Mouse (Mus musculus) hindbrain, embryonic 10.5 days (tissue): ENCODE measurements around the gene Pold2. TPM values are rescaled to one million over a fixed set of nuclear protein-coding genes. Genes with fewer than 3 reads are reported as not detected.
"Not testable (repeated sequence)": the region's sequence is repeated elsewhere in the genome, so short reads cannot be mapped to it uniquely, and the experiment has no call there.

Source experiments
- DNase-seq: peaks from one replicate; pipeline ENCODE4 v3.0.0-alpha.2; 2017; ENCODE audit warnings: low spot score
- H3K27ac ChIP-seq: fragments of 300-500 bp; sonication (generic); 2 replicates; pipeline ENCODE4 v1.5.1; 2016; ENCODE audit warnings: mild to moderate bottlenecking, moderate library complexity
- H3K27me3 ChIP-seq: fragments of 300-500 bp; sonication (generic); 2 replicates; pipeline ENCODE4 v1.6.1; 2016; ENCODE audit warnings: mild to moderate bottlenecking; ENCODE audit not compliant: poor library complexity, insufficient read depth, severe bottlenecking
- H3K36me3 ChIP-seq: fragments of 300-500 bp; sonication (generic); 2 replicates; pipeline ENCODE4 v1.6.1; 2016; ENCODE audit warnings: mild to moderate bottlenecking, moderate library complexity
- H3K4me1 ChIP-seq: fragments of 300-500 bp; sonication (generic); replicated peaks from 2 replicates; pipeline ENCODE4 v1.6.1; 2016; ENCODE audit warnings: mild to moderate bottlenecking
- H3K4me3 ChIP-seq: fragments of 300-500 bp; sonication (generic); 2 replicates; pipeline ENCODE4 v1.5.1; 2016; ENCODE audit warnings: mild to moderate bottlenecking, moderate library complexity
- H3K9me3 ChIP-seq: fragments of 300-500 bp; sonication (generic); 2 replicates; pipeline ENCODE4 v1.6.1; 2016; ENCODE audit warnings: mild to moderate bottlenecking, moderate library complexity
- WGBS: fragments of 180-500 bp; shearing (Covaris S2); methylation state at CpG from one replicate; pipeline ENCODE4 v1.1.7; 2016; 5-methylcytosine and 5-hydroxymethylcytosine counted together
- polyA plus RNA-seq: library from polyadenylated mRNA; unstranded; fragments of >200 nt; fragmentation: Nextera tagmentation; extraction: Ambion mirVana; gene quantifications from 2 replicates; pipeline ENCODE4 v1.2.1, GENCODE M21; 2016

The Pold2 gene
- polyA plus RNA-seq, 1 experiment from 2014 or later: 137 TPM

DNA sequence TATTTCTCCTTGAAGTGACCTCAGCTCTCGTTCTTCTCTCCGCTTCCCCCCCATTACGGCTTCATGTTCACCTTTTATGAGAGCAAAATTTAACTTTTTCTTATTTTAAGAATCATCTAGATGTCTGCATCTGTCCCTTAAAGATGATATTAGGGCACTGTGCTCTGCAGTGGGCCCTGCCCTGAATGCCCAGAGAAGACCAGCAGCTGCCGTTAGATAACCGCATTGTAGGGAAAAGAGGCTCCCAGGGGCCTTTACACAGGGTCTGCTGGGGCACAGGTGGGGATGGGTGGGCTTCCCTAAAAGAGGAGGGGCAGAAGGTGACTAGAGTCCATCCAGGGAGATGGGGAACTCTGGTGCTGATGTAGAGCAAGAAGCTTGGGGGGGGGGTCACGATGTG lies 15.7 kb upstream of the Pold2 start:
- Histone ChIP-seq H3K9me3 (no peaks in the 10 kb centered on the region), H3K36me3 (no peaks in the 10 kb centered on the region), H3K27ac (peak overlapping the region; percentile 64), H3K4me3 (no peak overlapping the region), H3K27me3 (peaks cover 32% of the 10 kb centered on the region), H3K4me1 (peaks cover 72% of the 10 kb centered on the region)
- no peak for DNase-seq
- WGBS: 71% methylated on average over 6 of the region's 6 CpGs

DNA sequence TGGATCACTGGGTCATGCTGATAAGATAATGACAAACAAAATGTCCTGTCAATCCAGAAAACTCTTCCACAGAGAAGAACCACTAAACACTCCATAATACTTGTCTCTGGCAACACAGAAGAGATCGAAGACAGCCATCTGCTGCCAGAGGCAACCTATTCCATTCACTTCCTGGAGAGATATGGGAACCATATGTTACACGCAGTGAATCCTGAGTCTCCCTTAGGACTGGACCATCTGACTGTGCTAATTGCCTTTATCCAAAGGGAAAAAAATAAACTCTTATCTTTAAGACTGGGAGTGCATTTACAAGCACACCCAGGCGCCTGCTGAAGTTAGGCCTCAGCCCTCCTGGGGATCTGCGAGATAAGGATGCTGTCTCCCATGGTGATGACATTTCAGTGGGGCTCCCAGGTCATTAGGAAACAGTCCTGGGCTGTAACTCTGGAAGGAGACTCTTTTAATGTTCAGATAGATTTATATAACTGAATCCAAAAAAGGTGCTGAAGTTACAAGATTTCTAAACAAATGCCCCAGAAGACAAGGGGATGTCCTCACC lies 14.8 kb upstream of the Pold2 start:
- Histone ChIP-seq H3K4me1 (peaks cover 72% of the 10 kb centered on the region), H3K27me3 (peaks cover 23% of the 10 kb centered on the region), H3K9me3 (no peaks in the 10 kb centered on the region), H3K36me3 (no peaks in the 10 kb centered on the region), H3K27ac (peak overlapping the region; percentile 79; the same call in 1 of the 2 replicates), H3K4me3 (no peak overlapping the region)
- WGBS: 41% methylated on average over 4 of the region's 4 CpGs
- no peak for DNase-seq

DNA sequence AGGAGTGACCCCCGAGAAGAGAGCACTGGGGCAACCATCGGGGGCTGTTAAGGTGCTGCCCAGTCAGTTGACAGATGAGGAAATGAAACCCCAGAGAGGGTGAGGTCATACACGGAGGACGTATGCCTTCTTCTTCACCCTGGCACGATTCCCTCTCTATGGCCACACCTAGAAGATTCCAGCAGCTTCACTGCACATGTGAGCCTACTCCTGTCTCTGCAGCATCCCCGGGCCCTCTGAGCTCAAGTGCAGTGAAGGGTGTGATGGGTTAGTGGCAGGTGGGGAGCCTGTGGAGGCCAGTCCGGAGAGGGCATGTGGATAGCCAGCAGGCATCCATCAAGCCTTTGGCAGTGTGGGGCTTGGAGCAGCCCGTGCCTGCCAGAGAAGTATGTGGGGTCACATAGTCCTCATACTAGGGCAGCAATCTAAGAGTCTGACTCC lies 14.1 kb upstream of the Pold2 start:
- WGBS: 52% methylated on average over 8 of the region's 8 CpGs
- Histone ChIP-seq H3K27ac (peak overlapping the region; percentile 79), H3K4me1 (peaks cover 71% of the 10 kb centered on the region), H3K36me3 (no peaks in the 10 kb centered on the region), H3K9me3 (no peaks in the 10 kb centered on the region), H3K27me3 (peaks cover 16% of the 10 kb centered on the region), H3K4me3 (no peak overlapping the region)
- DNase-seq: peak; percentile 43

DNA sequence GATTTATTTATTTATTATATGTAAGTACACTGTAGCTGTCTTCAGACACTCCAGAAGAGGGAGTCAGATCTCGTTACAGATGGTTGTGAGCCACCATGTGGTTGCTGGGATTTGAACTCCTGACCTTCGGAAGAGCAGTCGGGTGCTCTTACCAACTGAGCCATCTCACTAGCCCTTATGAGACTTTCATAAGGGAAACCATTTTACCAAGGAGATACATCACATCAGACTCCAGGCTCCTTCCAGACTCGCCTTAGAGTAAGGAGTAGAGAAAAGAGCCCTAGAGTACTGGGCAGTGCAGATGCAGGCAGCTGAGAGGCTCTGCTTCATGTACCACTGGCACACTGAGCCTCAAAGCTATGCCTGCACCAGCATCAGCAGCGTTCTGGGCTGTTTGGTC lies 10.5 kb upstream of the Pold2 start:
- not testable (repeated sequence) for H3K9me3 ChIP-seq, H3K27me3 ChIP-seq, DNase-seq, H3K36me3 ChIP-seq, H3K4me3 ChIP-seq
- 69% methylated on average over 5 of the region's 5 CpGs for WGBS
- 0 out of 2 replicates have a peak overlapping the region, but pooled peaks have one; percentile 56 for H3K27ac ChIP-seq
- peaks cover 60% of the 10 kb centered on the region for H3K4me1 ChIP-seq

DNA sequence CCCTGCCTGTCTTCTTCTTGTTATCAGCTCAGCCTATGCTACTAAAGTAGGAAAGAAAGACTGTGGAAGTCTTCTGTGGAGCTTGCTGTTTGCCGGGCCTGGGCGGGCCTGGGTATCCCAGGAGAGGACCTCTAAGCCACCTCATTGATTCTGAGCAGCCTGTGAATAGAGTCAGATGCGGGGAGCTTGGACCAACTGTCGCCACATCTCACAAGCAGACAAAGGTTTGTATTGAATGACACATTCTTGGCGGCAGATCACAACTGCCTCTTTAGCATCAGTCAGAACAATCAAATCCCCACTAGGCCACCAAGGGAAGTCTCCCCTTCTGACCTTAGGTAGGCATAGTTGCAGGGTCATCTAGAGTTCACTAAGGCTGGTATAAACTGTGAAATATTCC lies 9.2 kb upstream of the Pold2 start:
- H3K27me3 ChIP-seq: no peaks in the 10 kb centered on the region; the same call in 1 of the 2 replicates
- H3K9me3 ChIP-seq: no peaks in the 10 kb centered on the region
- no peaks in the 10 kb centered on the region for H3K36me3 ChIP-seq
- H3K4me3 ChIP-seq: peak overlapping the region; percentile 0; the same call in 1 of the 2 replicates
- 17% methylated on average over 5 of the region's 5 CpGs for WGBS
- DNase-seq: peak; percentile 48
- H3K4me1 ChIP-seq: peaks cover 47% of the 10 kb centered on the region
- peak overlapping the region; percentile 85 for H3K27ac ChIP-seq

DNA sequence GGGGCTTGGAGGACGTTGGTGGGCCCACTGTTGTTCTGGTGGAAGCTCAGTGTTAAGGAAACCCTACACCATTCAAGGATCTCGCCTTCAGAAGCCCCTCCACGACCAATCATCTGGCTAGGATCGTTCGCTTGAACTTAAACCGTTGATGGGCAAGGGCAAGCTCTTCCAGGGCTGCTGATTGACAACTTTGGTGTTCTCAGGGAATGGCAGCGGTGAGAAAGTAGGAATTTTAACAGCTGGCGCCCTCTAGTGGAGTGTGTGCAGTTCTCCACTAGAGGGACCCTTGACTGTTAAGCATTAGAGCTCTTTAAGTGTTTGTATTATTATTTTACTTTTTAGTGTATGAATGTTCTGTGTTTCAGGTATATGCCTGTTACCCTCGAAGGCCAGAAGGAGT lies 8.1 kb upstream of the Pold2 start:
- no peaks in the 10 kb centered on the region for H3K9me3 ChIP-seq
- peak overlapping the region; percentile 85 for H3K27ac ChIP-seq
- H3K4me3 ChIP-seq: no peak overlapping the region
- H3K27me3 ChIP-seq: no peaks in the 10 kb centered on the region; the same call in 1 of the 2 replicates
- H3K4me1 ChIP-seq: peaks cover 38% of the 10 kb centered on the region
- 22% methylated on average over 9 of the region's 9 CpGs for WGBS
- DNase-seq: peak; percentile 65
- no peaks in the 10 kb centered on the region for H3K36me3 ChIP-seq

DNA sequence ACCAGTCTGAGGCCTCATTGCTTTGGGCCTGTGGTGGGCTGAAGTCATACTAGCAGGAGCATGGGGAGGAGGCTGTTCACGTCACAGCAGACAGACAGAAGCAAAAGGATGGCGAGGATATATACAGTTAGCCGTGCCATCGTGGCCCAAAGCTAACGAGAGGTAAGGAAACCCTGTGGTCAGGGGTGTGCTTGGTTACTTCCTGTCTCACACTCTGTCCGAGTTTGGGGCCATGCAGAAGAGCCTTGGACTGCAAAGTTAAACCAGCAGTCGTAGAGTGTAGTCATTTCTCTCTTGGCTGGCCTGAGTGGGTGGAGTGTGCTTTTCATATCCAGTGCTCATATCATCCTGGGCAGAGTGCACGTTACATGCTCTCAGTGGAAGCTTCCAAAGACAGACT lies 4.4 kb upstream of the Pold2 start:
- Histone ChIP-seq H3K27me3 (no peaks in the 10 kb centered on the region), H3K36me3 (no peaks in the 10 kb centered on the region), H3K9me3 (no peaks in the 10 kb centered on the region), H3K27ac (no peak overlapping the region), H3K4me1 (peaks cover 31% of the 10 kb centered on the region), H3K4me3 (no peak overlapping the region)
- DNase-seq: no peak
- WGBS: 77% methylated on average over 8 of the region's 8 CpGs

DNA sequence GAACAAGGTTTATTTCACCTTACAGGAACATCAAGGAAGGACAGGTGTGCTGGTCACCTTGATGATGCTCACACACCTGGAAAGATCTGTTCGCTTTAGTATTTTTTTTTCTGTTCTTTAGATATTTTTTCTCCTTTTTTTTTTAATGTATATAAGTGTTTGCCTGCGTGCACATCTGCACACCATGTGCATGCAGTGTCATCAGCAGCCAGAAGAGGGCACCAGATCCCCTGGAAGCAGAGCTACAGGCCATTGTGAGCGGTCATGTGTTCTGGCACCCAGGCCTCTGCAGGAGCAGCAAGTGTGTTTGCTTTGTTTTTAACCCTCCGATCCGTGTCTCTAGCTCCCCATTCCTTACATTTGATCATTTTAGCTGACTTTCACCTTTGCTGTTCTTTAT lies 1.8 kb upstream of the Pold2 start:
- Histone ChIP-seq H3K27me3 (no peaks in the 10 kb centered on the region), H3K36me3 (peaks cover 18% of the 10 kb centered on the region), H3K27ac (no peak overlapping the region), H3K4me1 (peaks cover 32% of the 10 kb centered on the region), H3K4me3 (no peak overlapping the region), H3K9me3 (no peaks in the 10 kb centered on the region)
- WGBS: 47% methylated on average over 5 of the region's 5 CpGs
- peak; percentile 76 for DNase-seq

DNA sequence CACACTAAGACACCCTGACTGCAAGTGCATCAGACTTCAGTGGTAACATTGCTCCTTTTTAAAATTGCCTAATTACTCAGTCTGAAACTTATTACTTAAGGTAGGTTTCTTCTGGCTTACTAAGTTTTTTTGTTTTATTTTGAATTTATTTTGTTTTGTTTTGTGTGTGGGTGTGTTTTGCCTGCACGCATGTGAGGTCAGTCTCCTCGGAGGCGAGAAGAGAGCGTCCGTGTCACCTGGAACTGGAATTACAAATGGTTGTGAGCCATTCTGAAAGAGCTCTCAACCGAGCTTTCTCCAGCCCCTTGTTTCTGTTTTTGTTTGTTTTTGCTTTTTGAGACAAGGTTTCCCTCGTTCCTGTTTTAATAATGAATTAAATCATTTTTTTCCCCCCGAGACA lies 569 bp upstream of the Pold2 start:
- peaks cover 30% of the 10 kb centered on the region for H3K36me3 ChIP-seq
- DNase-seq: no peak
- H3K4me3 ChIP-seq: peak overlapping the region; percentile 69
- 58% methylated on average over 8 of the region's 8 CpGs for WGBS
- H3K27me3 ChIP-seq: no peaks in the 10 kb centered on the region
- H3K27ac ChIP-seq: peak overlapping the region; percentile 89
- no peaks in the 10 kb centered on the region for H3K9me3 ChIP-seq
- peaks cover 32% of the 10 kb centered on the region for H3K4me1 ChIP-seq

DNA sequence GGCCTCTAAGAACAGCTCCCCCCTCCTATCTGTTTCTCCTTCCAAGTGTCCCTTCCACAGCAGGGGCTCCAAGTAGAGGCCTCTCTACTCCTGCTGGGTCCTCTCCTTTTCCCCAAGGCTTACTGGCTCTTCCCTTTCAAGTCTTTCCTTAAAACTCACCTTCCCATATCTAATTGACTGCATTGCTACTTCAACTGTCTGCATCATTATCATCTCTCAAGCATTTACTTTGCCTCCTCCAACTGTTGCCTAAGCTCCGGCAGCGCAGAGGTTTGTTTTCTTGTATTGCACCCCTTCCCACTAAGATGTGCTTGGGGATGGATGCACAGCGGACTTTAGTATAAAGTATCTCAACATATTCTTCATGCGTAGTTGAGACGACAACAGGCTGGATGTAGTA lies 671 bp downstream of the Pold2 start:
- H3K27me3 ChIP-seq: no peaks in the 10 kb centered on the region
- peak overlapping the region; percentile 69 for H3K4me3 ChIP-seq
- no peaks in the 10 kb centered on the region for H3K9me3 ChIP-seq
- WGBS: 8% methylated on average over 5 of the region's 5 CpGs
- H3K4me1 ChIP-seq: peaks cover 32% of the 10 kb centered on the region
- H3K27ac ChIP-seq: peak overlapping the region; percentile 89
- no peak for DNase-seq
- peaks cover 43% of the 10 kb centered on the region for H3K36me3 ChIP-seq

DNA sequence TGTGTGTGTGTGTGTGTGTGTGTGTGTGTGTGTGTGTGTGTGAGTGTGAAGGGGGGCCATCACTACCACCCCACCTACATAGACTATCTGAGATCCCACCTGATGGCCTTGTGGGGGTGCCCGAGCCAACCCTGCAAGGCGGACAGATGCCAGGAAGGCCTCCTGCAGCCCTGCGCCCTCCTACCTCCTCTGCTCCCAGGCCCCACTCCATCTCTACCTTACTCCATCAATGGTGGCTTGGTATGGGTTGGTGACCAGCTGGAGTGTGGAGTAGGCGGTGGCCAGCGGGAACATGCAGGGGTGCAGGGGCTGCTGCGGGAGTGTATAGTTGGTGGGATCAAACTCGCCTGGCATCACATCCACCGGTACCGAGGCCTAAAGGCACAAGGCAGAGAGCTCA lies 4.9 kb downstream of the Pold2 start:
- Histone ChIP-seq H3K4me1 (peaks cover 21% of the 10 kb centered on the region), H3K27ac (no peak overlapping the region), H3K9me3 (no peaks in the 10 kb centered on the region), H3K27me3 (no peaks in the 10 kb centered on the region), H3K36me3 (peaks cover 82% of the 10 kb centered on the region), H3K4me3 (no peak overlapping the region)
- no peak for DNase-seq
- 97% methylated on average over 9 of the region's 9 CpGs for WGBS

DNA sequence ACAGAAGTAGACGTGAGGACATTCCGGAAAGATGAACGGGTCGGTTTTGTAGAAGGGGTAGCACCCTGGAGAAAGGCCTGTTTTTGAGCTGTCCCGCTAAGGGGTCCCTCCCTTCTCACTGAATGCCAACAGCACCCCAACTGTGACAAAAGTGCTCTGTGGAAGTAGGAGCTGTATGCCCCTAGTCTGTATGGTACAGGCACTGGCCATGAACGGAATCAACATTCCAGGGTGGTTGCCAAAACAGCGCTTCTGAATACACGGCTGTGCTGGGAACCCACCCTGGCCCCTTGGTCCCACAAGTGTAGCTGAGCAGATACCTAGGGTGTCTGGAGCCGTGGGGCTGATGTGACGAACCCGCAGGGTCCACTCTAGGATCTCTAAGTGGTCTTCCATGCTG lies 5.4 kb downstream of the Pold2 start:
- Histone ChIP-seq H3K27ac (no peak overlapping the region), H3K4me1 (peaks cover 21% of the 10 kb centered on the region), H3K36me3 (peaks cover 86% of the 10 kb centered on the region), H3K27me3 (no peaks in the 10 kb centered on the region), H3K9me3 (no peaks in the 10 kb centered on the region), H3K4me3 (no peak overlapping the region)
- WGBS: 92% methylated on average over 11 of the region's 11 CpGs
- DNase-seq: no peak

DNA sequence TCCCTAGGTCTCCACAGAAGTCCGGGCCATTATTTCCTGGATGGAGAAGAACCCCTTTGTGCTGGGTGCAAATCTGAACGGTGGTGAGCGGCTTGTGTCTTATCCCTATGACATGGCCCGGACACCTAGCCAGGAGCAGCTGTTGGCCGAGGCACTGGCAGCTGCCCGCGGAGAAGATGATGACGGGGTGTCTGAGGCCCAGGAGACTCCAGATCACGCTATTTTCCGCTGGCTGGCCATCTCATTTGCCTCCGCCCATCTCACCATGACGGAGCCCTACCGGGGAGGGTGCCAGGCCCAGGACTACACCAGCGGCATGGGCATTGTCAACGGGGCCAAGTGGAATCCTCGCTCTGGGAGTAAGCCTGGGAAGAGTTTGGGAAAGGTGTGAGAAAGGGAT lies 8.0 kb downstream of the Pold2 start:
- H3K9me3 ChIP-seq: no peaks in the 10 kb centered on the region
- H3K4me3 ChIP-seq: no peak overlapping the region
- DNase-seq: no peak
- no peaks in the 10 kb centered on the region for H3K27me3 ChIP-seq
- peaks cover 72% of the 10 kb centered on the region for H3K36me3 ChIP-seq
- WGBS: 92% methylated on average over 16 of the region's 16 CpGs
- no peak overlapping the region for H3K27ac ChIP-seq
- 0 out of 2 replicates have a peak, but pooled peaks cover 6% of the 10 kb centered on the region for H3K4me1 ChIP-seq

DNA sequence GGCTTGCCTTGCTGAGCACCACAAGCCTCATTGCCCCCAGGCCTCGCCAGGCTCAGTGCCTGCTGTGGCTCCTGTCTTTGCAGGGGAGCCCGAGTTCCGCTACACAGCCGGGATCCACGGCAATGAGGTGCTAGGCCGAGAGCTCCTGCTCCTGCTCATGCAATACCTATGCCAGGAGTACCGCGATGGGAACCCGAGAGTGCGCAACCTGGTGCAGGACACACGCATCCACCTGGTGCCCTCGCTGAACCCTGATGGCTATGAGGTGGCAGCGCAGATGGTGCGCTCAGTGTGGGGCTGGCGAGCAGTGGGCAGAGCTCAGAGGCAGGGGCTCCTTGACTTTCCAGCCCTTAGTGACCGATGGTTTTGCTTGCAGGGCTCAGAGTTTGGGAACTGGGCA lies 8.8 kb downstream of the Pold2 start:
- DNase-seq: no peak
- H3K9me3 ChIP-seq: no peaks in the 10 kb centered on the region
- no peak overlapping the region for H3K27ac ChIP-seq
- peaks cover 64% of the 10 kb centered on the region for H3K36me3 ChIP-seq
- WGBS: 93% methylated on average over 16 of the region's 16 CpGs
- no peak overlapping the region for H3K4me3 ChIP-seq
- H3K27me3 ChIP-seq: no peaks in the 10 kb centered on the region
- H3K4me1 ChIP-seq: 0 out of 2 replicates have a peak, but pooled peaks cover 6% of the 10 kb centered on the region
